Mouse (Mus musculus): ENCODE data around the gene Gm11639.

Gene Gm11639

GRCm38 (mm10) chr11:104685548-104685947, at the start of gene Gm11639:
Gene Gm11639, plus strand, starts transcription at chr11:104685707.
- DNase-seq = peak; percentile 68

- peak; percentile 47 for DNase-seq
These were observed 48.5 kb upstream of the Gm11639 start for GRCm38 (mm10) chr11:104637010-104637409.

DNA sequence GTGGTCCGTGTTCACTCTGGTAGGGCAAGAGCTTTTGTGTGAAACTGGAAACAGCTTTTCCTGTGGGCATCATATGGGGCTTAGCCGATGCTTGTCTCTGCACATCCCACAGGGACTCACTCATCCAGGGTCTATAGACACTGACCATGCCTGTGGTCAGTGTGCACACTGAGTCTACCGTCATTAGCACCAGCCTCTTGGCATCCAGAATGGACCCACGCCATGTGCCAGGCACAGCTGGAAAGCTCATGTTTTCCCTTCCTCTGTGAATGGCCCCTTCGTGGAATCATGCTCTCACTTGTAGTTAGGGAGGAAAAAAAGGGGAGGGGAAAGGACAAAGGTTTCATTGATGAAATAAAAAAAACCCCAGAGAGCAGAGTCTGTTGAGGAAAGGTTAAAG, 47.5 kb upstream of the Gm11639 start:
- no peak for DNase-seq

GRCm38 (mm10) chr11:104638906-104639305, 46.6 kb upstream of the Gm11639 start:
- DNase-seq = no peak

- DNase-seq = no peak
These were observed 45.9 kb upstream of the Gm11639 start for GRCm38 (mm10) chr11:104639634-104640033.

- DNase-seq = no peak
These were observed 44.6 kb upstream of the Gm11639 start for GRCm38 (mm10) chr11:104640894-104641293.

GRCm38 (mm10) chr11:104643236-104643635, 42.3 kb upstream of the Gm11639 start:
- no peak for DNase-seq

GRCm38 (mm10) chr11:104645402-104645801, 40.1 kb upstream of the Gm11639 start:
- DNase-seq = no peak

GRCm38 (mm10) chr11:104646173-104646572, 39.3 kb upstream of the Gm11639 start:
- DNase-seq = no peak

DNA sequence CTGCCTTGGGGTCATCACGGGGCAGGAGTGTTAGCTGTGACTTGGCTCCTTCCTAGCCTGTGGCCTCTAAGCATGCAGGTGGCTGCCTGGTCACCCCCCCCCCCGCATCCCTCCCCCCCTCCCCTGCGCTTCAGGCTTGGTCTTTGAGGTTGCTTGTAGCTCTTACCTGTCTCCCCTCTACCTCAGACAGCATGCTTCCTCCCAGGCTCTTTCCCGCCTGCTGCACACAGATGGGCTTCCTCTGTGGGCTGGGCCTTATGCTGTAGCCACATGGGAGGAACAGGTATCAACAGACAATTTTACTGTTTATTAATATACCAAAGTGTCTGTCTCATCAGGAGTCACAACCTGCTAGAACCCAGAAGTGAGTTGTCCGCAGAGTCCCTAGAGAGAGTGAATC, 38.9 kb upstream of the Gm11639 start:
- DNase-seq = no peak

- DNase-seq = peak; percentile 30
These were observed 38.2 kb upstream of the Gm11639 start for GRCm38 (mm10) chr11:104647188-104647867.

DNA sequence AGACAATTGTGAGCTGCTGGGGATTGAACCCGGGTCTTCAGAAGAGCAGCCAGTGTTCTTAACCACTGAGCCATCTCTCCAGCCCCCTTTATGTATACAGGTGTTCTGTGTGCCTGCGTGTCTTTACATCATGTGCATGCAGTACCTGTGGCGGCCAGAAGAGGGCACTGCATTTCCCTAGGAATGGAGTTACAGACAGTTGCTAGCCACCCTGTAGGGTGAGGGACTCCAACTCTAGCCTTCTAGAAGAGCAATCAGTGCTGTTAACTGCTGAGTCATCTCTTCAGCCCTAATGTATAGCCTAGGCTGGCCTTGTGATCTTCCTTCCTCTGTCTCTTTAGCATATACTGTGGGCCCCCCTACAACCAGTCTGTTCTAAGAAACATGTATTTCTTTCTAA, 36.9 kb upstream of the Gm11639 start:
- peak; percentile 64 for DNase-seq

DNA sequence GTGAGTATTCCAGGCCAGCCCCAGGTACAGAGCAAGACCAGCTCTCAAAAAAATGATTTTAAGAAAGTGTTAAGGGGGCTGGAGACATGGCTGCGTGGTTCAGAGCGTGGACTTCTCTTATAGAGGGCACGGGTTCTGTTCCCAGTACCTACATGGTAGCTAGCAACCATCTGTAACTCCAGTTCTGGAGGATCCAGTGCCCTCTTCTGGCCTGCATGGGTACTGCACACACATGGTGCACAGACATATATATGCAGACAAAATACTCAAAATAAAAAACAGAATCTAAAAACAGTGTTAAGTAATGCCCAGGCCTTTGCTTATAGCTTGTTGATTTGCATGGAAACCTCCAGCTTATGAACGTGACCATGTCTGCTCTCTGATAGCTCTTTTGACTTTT, 24.9 kb upstream of the Gm11639 start:
- no peak for DNase-seq

- no peak for DNase-seq
These were observed 24.4 kb upstream of the Gm11639 start for GRCm38 (mm10) chr11:104661106-104661505.

DNA sequence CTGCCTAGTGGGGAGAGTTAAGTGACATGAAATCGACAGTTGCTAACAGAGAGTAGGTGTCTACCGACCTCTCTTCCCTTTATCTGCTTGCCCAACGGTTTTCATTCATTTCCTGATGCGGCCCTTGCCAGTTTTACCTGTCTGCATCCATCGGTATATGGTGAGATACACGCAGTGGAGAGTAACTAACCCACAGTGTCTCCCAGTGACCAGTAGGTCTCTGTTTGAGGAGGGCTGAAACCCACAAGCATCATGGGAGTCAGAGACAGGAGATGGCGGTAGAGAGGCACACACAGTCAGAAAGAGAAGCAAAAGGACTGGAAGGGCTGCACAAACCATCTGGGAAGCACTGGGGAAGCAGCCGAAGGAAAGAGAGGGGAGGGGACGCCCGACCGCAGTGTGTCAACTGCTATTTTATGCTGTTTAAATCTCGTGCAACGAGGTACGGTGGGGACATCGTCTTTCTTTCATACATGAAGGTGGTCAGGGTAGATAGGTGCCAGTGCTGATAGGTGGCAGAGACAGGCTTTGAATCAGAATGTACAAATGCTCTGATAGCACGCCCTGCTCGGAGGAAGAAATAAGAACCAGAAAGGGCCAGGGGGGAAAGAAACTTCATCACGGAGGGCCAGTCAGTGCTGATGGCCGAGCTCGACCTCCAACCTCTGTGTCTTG, 23.8 kb upstream of the Gm11639 start:
- peak; percentile 30 for DNase-seq

GRCm38 (mm10) chr11:104662573-104662972, 22.9 kb upstream of the Gm11639 start:
- no peak for DNase-seq

- DNase-seq = no peak
These were observed 22.1 kb upstream of the Gm11639 start for GRCm38 (mm10) chr11:104663241-104663877.

GRCm38 (mm10) chr11:104663878-104664261, 21.6 kb upstream of the Gm11639 start:
- DNase-seq = no peak

- no peak for DNase-seq
These were observed 21.1 kb upstream of the Gm11639 start for GRCm38 (mm10) chr11:104664441-104664840.

- no peak for DNase-seq
These were observed 18.1 kb upstream of the Gm11639 start for GRCm38 (mm10) chr11:104667399-104667798.

DNA sequence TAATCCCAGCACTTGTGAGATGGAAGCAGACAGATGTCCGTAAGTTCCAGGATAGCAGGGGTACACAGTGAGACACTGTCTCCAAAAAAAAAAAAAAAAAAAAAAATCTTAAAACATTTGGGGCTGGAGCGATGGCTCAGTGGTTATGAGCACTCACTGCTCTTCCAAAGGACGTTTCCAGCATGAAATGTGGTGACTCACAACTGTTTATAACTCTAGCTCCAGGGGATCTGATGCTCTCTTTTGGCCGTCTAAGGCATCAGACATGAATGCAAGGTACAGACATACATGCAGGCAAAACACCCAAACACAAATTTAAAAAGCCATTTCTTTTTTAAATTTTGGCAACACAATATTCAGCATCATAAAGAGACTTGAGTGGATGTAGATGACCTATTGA, 12.1 kb upstream of the Gm11639 start:
- DNase-seq = no peak

- no peak for DNase-seq
These were observed 10.7 kb upstream of the Gm11639 start for GRCm38 (mm10) chr11:104674768-104675167.

- no peak for DNase-seq
These were observed 7.7 kb downstream of the Gm11639 start for GRCm38 (mm10) chr11:104693235-104693634.

DNA sequence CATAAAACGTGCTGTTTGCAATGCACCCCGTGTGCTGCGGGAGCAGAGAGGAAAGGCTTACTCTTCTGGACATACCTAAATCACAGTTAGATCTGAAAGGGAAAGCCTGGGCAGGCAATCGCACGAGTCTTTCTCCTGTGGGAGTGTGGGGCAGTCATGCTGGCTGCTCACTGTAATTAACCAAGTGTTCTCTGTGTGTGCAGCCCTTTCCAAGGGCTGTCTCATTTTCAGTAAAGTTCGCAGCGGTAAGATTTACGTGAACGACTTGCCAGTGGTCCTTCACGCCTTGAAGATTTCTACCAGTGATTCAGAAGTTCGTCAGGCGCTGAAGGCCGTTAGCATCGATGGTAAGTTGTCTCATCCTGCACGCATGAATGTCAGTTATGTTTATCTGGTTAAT, 18.6 kb downstream of the Gm11639 start:
- no peak for DNase-seq

Measured in lung, postnatal 36 days (tissue).